Mouse (Mus musculus): Measurements from ENCODE around the gene Gzmn.
"Not testable (repeated sequence)": the region's sequence is repeated elsewhere in the genome, so short reads cannot be mapped to it uniquely, and the experiment has no call there.

Gzmn gene

DNA sequence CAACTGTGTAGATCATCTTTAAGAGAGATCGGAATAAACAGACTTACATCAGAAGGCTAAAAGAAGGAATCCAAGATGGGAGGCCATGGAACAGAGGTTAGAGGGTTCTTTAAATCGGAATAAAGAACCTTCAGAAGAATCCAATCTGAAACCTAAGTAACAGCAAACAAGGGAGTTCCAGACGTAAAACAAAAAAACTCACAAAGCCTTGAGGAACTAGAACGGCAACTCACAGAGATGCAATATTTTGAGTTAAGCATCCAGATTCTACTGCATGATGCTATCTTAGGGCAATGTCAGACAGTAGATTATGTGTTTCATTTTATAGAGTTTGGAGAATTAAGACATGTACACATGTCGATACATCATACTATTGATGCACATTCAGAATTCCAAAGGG lies at the start of gene Gzmn:
Gene Gzmn, minus strand, starts transcription at position 101 of the 400 bp plus-strand sequence.
- no peak for DNase-seq

DNA sequence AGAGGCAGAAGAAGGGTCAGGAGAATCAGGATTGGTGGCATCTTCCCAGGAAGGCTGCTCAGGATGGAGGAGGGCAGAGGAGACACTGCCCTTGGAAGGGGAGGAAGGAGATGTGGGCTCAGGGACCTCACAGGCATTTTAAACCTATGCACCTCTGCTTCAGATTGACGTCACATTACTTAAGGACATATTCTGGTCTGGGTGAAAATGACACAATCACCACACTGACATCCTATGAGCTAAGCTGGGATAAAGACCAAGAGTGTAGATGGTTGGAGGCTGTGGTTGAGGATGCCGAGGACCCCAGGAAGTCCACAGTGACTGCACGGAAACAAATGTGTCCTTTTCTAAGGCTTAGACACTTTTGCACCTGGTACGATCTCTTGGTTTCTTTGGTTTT lies 36.9 kb upstream of the Gzmn start, which contains the start of gene Gzmf:
Gene Gzmf, minus strand, starts transcription at position 101 of the 400 bp plus-strand sequence.
- no peak for DNase-seq

DNA sequence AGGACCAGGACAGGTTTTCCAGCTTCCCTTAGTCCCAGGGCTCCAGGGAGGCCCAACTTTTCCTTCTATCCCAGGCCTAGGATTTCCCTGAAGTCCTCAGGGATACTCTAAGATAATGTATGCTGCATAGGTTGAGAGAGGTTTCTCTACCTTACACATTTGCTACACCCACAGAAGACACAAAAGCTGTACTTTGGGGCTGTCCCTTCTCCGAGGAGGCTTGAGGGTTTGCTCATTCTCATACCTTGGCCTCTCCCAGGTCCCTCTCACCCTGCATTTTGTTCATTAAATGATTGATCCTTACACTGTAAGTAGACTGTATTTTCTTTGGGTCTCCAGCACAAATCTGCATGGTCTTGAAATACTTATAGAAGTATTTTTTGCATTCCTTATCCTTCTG lies 31.2 kb upstream of the Gzmn start:
- no peak for DNase-seq

DNA sequence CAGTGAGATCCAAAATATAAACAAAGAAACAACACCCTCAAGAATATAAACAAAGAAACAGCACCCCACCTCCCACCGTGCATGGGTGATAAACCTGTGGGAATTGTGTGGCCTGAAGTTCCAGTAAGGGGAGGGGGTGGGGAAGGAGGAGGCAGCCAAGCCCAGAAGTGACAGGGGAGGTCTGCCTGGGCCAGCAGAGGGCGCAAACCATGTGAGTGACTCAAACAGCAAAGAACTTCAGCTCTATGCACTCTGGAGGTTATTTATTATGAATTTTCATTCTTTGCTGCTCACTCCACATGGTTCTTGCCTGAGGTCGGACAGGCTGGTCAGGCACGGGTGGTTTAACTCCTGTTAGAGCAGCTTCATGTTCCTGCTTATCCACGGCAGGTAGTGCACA lies 30.6 kb upstream of the Gzmn start:
- DNase-seq: peak; percentile 31 to 49

DNA sequence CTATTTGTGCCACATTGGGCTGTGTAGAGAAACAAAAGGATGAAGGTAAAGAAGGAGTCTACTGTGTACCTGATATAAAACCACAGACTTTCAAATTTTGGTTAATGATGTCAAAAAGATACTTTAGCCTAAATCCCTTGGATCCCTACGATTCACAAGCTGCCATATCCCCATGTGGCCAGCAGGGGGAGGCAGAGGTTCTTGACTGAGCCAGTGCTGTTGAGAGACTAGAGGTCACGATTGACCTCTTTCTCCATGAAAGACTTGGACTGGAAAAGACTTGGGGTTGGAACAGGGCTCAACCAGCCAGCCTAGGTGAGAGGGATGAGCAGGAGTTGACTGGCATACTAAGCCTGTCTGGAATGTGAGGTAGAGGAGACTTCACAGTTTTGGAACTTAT lies 29.6 kb upstream of the Gzmn start:
- DNase-seq: peak; percentile 34 to 63

DNA sequence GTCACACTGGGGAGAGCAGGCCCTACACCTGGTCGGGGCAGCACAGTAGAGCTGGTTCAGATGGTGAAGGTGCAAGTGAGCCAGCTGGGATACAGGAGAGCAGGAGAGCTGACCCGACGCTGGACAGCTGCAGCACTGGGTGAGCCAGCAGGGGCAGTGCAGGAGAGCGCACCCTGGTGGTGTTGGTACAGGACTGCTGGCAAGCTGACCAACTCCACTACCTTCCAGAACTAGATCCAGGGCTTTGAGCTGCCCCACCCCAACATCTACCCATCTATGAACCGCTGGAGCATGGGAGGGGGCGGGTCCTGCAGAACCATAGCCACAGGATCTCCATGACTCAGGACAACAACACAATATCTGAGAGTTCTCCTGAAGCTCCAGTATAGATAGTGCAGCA lies 12.5 kb upstream of the Gzmn start:
- peak in 1 of 2 experiments; percentile 4 for DNase-seq

DNA sequence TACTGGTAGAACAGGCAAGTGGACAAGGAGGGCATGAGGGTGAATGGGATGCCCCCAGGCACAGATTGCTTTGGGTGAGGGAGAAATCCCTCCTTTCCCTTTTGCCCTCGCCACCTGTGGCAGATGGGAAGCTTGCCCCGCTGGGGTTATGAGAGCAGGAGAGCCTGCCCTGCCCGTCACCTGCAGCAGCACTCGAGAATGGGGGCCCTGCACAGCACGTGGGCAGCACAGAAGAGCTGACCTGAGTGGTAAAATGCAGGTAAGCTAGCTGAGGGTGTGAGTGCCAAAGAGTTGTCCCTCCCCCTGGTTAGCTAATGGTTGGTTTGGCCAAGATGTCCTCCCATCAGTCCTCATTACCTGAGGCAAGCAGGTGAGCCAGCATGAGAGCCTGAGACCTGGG lies 12.1 kb upstream of the Gzmn start:
- DNase-seq: no peak

DNA sequence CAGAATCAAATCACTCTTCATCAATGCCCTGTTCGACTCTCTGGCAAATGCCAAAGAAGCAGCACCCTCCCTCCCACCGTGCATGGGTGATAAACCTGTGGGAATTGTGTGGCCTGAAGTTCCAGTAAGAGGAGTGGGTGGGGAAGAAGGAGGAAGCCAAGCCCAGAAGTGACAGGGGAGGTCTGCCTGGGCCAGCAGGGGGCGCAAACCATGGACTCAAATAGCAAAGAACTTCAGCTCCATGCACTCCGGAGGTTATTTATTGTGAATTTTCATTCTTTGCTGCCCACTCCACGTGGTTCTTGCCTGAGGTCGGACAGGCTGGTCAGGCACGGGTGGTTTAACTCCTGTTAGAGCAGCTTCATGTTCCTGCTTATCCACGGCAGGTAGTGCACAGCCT lies 3.3 kb upstream of the Gzmn start:
- DNase-seq: peak; percentile 26 to 44

DNA sequence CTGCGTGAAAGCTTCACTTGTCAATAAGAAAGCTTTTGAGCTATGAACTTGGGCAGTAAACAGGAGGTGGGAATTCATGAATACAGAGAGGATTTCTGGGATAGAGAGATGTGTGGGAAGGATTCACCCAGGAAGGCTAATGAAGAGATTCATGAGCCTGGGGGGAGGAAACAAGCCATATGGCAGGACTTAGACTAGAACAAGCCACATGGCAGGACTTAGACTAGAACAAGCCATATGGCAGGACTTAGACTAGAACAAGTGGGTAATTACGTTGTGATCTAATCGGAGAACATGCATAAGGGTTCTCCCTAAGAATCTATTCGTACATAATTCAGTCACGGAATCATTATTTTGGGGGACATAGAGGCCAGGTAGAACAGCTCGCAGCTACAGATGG lies 1.0 kb downstream of the Gzmn start:
- no peak for DNase-seq

DNA sequence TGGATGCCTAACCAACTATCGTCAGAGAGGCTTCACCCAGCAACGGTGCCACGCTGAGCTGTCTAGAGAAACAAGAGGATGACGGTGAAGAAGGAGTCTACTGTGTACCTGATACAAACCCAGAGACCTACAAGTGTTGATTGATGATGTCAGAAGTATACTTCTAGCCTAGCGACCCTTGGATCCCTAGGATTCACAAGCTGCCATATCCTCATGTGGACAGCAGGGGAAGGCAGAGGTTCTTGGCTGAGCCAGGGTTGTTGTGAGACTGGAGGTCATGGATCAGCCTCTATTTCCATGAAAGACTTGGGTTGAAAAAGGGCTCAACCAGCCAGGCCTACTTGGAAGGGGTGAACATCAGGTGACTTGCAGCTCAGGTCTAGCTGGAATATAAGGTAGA lies 1.7 kb downstream of the Gzmn start:
- no peak for DNase-seq

DNA sequence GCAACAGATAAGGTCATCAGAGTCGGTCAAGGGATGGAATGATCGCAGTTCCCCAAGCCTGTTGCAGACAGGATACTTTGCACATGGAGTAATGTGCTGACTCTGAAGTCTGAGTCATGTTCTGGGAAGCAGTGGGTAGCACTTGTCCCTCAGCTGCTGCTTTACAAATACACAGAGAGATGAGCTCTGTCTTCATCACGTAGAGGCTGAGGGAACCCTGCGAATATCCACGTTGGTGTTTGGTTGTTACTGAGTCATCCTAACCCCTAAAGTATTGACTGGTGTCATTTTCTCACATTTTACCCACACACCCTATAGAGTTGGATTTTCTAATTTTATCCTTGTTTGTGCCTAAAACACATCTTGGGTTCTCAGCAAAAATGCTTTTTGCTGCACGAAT lies 6.4 kb downstream of the Gzmn start:
- DNase-seq: no peak

DNA sequence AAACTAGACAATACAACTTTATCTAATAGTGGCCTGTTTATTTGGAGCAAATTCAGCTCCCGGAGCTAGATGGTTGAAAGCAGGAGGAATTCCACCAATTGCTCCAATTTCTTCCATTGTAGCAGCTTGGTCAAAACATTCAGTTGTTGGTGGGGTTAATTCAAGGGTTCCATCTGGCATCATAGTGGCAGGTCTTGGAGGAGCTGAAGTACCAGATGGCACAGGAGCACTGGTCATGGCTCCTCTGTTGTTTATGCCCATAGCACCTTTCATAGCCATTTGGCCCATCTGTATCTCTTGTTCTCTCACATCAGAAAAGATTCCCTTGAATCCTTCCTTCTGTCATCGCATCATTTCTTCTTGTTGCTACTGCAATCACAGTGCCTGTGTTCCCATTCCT lies 12.3 kb downstream of the Gzmn start:
- peak in 1 of 2 experiments; percentile 0 for DNase-seq

DNA sequence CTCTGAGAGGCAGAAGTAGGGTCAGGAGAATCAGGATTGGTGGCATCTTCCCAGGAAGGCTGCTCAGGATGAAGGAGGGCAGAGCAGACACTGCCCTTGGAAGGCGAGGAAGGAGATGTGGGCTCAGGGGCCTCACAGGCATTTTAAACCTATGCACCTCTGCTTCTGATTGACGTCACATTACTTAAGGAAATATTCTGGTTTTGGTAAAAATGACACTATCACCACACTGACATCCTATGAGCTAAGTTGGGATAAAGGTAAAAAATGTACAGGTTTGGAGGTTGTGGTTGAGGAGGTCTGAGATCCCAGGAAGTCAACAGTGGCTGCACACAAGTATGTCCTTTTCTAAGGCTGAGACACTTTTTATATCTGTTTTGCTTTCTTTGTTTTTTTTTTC lies 14.9 kb downstream of the Gzmn start, which contains the start of gene Gzmg:
Gene Gzmg, minus strand, starts transcription at position 101 of the 400 bp plus-strand sequence.
- not testable (repeated sequence) for DNase-seq

DNA sequence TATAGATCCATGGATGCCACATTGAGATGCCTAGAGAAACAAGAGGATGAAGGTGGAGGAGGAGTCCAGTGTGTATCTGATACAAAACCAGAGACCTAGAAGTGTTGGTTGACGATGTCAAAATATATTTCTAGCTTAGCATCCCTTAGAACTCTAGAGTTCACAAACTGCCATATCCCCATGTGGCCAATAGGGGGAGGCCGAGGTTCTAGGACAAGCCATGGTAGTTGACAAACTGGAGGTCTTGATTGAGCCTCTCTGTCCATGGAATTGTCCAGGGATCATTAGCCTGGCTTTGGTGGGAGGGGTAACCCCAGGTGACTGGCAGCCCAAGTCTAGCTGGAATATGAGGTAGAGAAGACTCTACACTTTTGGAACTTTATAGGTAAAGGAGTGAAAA lies 19.1 kb downstream of the Gzmn start:
- DNase-seq: peak in 1 of 2 experiments; percentile 2

DNA sequence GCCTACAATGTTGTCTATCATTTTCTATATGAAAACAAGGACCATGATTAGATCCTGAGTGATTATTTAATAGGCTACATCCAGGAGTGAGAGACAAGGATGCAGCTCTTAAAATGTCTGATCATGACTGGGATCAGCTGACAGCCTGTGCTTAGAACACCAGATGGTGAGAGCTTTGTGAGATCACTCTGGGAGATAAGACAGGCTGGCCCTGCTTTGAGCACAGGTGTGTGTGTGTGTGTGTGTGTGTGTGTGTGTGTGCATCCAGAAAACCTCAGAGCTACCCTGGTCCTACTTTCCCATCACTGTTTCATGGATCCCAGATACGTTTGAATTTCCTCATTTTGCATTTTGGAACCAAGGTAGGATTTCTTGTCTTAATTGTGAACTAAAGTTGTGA lies 40.7 kb downstream of the Gzmn start:
- DNase-seq: not testable (repeated sequence)

DNA sequence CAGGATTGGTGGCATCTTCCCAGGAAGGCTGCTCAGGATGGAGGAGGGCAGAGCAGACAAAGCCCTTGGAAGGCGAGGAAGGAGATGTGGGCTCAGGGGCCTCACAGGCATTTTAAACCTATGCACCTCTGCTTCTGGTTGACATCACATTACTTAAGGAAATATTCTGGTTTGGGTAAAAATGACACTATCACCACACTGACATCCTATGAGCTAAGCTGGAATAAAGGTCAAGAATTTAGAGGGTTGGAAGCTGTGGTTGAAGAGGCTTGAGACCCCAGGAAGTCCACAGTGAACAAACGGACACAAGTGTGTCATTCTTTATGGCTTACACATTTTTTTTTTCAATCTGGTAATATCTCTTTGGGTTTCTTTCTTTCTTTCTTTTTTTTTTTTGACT lies 41.9 kb downstream of the Gzmn start, which contains the start of gene Gzmd:
Gene Gzmd, minus strand, starts transcription at position 101 of the 400 bp plus-strand sequence.
- DNase-seq: not testable (repeated sequence)

DNA sequence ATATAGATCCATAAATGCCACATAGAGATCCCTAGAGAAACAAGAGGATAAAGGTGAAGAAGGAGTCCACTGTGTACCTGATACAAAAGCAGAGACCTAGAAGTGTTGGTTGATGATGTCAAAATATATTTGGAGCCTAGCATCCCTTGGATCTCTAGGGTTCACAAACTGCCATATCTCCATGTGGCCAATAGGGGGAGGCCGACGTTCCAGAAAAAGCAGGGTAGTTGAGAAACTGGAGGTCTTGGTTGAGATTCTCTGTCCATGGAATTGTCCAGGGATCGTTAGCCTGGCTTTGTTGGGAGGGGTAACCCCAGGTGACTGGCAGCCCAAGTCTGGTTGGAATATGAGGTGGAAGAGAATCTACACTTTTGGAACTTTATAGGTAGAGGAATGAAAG lies 46.1 kb downstream of the Gzmn start:
- no peak for DNase-seq

DNA sequence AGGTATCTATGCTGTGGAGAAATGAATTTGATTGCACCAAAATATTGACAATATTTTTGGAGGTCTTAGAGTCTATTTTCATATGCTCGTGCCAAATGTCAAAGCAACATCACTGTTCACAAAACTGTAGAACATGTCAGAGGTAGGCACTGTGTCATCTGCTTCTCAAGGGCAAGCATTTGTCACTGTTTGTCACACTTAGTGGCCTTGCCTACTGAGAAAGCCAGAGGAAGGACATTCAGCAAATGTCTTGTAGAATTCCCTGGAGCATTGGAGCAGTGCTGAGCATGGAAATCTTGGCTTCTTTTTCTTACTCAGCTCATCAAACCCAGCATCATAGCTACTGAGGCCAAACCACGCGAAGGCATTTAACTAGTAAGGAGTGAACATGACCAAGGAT lies 50.9 kb downstream of the Gzmn start:
- DNase-seq: no peak

DNA sequence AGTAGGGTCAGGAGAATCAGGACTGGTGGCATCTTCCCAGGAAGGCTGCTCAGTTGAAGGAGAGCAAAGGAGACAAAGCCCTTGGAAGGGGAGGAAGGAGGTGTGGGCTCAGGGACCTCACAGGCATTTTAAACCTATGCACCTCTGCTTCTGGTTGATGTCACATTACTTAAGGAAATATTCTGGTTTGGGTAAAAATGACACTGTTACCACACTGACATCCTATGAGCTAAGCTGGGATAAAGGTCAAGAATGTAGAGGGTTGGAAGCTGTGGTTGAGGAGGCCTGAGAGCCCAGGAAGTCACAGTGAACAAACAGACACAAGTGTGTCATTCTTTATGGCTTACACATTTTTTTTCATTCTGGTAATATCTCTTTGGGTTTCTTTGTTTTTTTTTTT lies 53.9 kb downstream of the Gzmn start, which contains the start of gene Gzme:
Gene Gzme, minus strand, starts transcription at position 101 of the 400 bp plus-strand sequence.
- no peak for DNase-seq
